25 mouse cellular contexts compared by ENCODE assay signal in genomic region chr2:165943113-165943512, GRCm38 (mm10). TPM values are rescaled to one million over a fixed set of nuclear protein-coding genes. Genes with fewer than 3 reads are reported as not detected.
DNase-seq lines count a peak whose midpoint lies in the region; ATAC-seq and TF ChIP-seq lines count a peak whose summit lies in the region.
"Had no signal": no experiment of that assay in that cellular context is flagged by ENCODE, and none has a peak within 500 bp of the region (broad histone marks: within the 10 kb centered on the region; RNA-seq: fewer than 3 reads in every experiment).

No protein-coding gene starts in this region.

- H3K4me2 ChIP-seq in midbrain, embryonic 11.5 days = no peak overlapping the region
- H3K4me2 ChIP-seq in midbrain, postnatal 0 days (ENCODE audit: low read depth, low read length, poor library complexity, severe bottlenecking) = no peak overlapping the region

- 95% methylated on average over 2 of the region's 2 CpGs for WGBS in midbrain, embryonic 11.5 days
- whole genome bisulfite sequencing in midbrain, postnatal 0 days = 95% methylated on average over 2 of the region's 2 CpGs
- whole genome bisulfite sequencing in hindbrain, embryonic 10.5 days = 91% methylated on average over 2 of the region's 2 CpGs

- H3K36me3 ChIP-seq in midbrain, embryonic 11.5 days (ENCODE audit: control insufficient read depth, insufficient read depth, low read length) = no peaks in the 10 kb centered on the region
- no peaks in the 10 kb centered on the region for H3K36me3 ChIP-seq in midbrain, postnatal 0 days (ENCODE audit: insufficient read depth, low read length)
- H3K36me3 ChIP-seq in hindbrain, embryonic 10.5 days = no peaks in the 10 kb centered on the region
- H3K36me3 ChIP-seq: G1E had no signal

- no peak overlapping the region for H3K4me3 ChIP-seq in midbrain, embryonic 11.5 days (ENCODE audit: low read depth, low read length)
- no peak overlapping the region for H3K4me3 ChIP-seq in midbrain, postnatal 0 days (ENCODE audit: low read depth, low read length)
- H3K4me3 ChIP-seq in hindbrain, embryonic 10.5 days = no peak overlapping the region

- ATAC-seq in midbrain, embryonic 11.5 days (ENCODE audit: low FRiP score) = no peak
- no peak for ATAC-seq in midbrain, postnatal 0 days (ENCODE audit: low FRiP score)
- ATAC-seq in megakaryocyte-erythroid progenitor cell, adult 5-6 weeks (replicated peaks; ENCODE audit: low FRiP score, low TSS enrichment, poor library complexity, severe bottlenecking) = no peak
- ATAC-seq: activated CD4-positive, CD25-positive, alpha-beta regulatory T cell, adult 4 months; CD4-positive, CD25-positive, alpha-beta regulatory T cell, adult 4 months; Patski had no signal

- no peaks in the 10 kb centered on the region for H3K27me3 ChIP-seq in midbrain, embryonic 11.5 days (ENCODE audit: control insufficient read depth, insufficient read depth, low read length)
- H3K27me3 ChIP-seq in midbrain, postnatal 0 days (ENCODE audit: insufficient read depth, low read length) = no peaks in the 10 kb centered on the region
- H3K27me3 ChIP-seq in hindbrain, embryonic 10.5 days (ENCODE audit: insufficient read depth, poor library complexity, severe bottlenecking) = no peaks in the 10 kb centered on the region
- H3K27me3 ChIP-seq: CH12.LX, Patski had no signal

- H3K9ac ChIP-seq in midbrain, embryonic 11.5 days (ENCODE audit: low read length) = no peak overlapping the region
- no peak overlapping the region for H3K9ac ChIP-seq in midbrain, postnatal 0 days (replicated peaks; ENCODE audit: low read length, poor library complexity, severe bottlenecking)

- peak; percentile 10 for DNase-seq in midbrain, embryonic 11.5 days (ENCODE audit: low spot score, missing footprints)
- no peak for DNase-seq in midbrain, postnatal 0 days (ENCODE audit: low spot score)
- peak; percentile 32 for DNase-seq in A20 (ENCODE audit: low read depth, low spot score)
- DNase-seq in ES-CJ7 (ENCODE audit: low read depth, low spot score) = peak; percentile 74
- peak; percentile 92 for DNase-seq in R1 (ENCODE audit: low read depth, low spot score)
- DNase-seq in hindbrain, embryonic 10.5 days (ENCODE audit: low spot score) = no peak
- no peak for DNase-seq in gastrocnemius, postnatal 4 days (ENCODE audit: low spot score in 2 of 2)
- DNase-seq: adrenal gland, adult 2 months; adrenal gland, adult 8-10 months; adrenal gland, postnatal 10 days; adrenal gland, postnatal 14 days; adrenal gland, postnatal 25 days; adrenal gland, postnatal 36 days; B cell, adult 2 months; cerebellum, adult 11 months; cerebellum, adult 11-12 months; cerebellum, adult 18-20 months; cerebellum, adult 2 months; cerebellum, adult 8-10 months had no signal

- no peaks in the 10 kb centered on the region for H3K4me1 ChIP-seq in midbrain, embryonic 11.5 days (ENCODE audit: control insufficient read depth, insufficient read depth, low read length)
- H3K4me1 ChIP-seq in midbrain, postnatal 0 days (ENCODE audit: insufficient read depth, low read length) = no peaks in the 10 kb centered on the region
- 0 out of 2 replicates have a peak, but pooled peaks cover 3% of the 10 kb centered on the region for H3K4me1 ChIP-seq in hindbrain, embryonic 10.5 days (replicated peaks)

- H3K27ac ChIP-seq in midbrain, embryonic 11.5 days (ENCODE audit: low read depth, low read length) = no peak overlapping the region
- H3K27ac ChIP-seq in midbrain, postnatal 0 days (ENCODE audit: low read depth, low read length) = no peak overlapping the region
- H3K27ac ChIP-seq in hindbrain, embryonic 10.5 days = no peak overlapping the region

- no peak for TF ChIP-seq CTCF in midbrain, postnatal 0 days (IDR thresholded peaks at IDR 0.05)

- H3K9me3 ChIP-seq in midbrain, embryonic 11.5 days (ENCODE audit: control insufficient read depth, low read length) = no peaks in the 10 kb centered on the region
- H3K9me3 ChIP-seq in midbrain, postnatal 0 days (ENCODE audit: low read length) = no peaks in the 10 kb centered on the region
- H3K9me3 ChIP-seq in hindbrain, embryonic 10.5 days = no peaks in the 10 kb centered on the region
- H3K9me3 ChIP-seq: G1E had no signal

RNA-seq across cellular contexts. Expression of gene Zmynd8, which starts 44.3 kb away (rescaled TPM):
- polyA plus RNA-seq in midbrain, embryonic 11.5 days (2014; fragmentation: Nextera tagmentation; extraction: Ambion mirVana) = 43.1 and 45.6 TPM in 2 replicates
- total RNA-seq in midbrain, postnatal 0 days (2014; rRNA removed) = 55.9 and 73.4 TPM in 2 replicates
- polyA plus RNA-seq in midbrain, postnatal 0 days (2015; fragmentation: Nextera tagmentation; extraction: Ambion mirVana) = 56.8 and 59.0 TPM in 2 replicates
- 60.0 and 65.2 TPM in 2 replicates for polyA plus RNA-seq in hindbrain, embryonic 10.5 days (2016; fragmentation: Nextera tagmentation; extraction: Ambion mirVana)
- total RNA-seq in gastrocnemius, postnatal 4 days (2021) = 10 to 100 TPM; 39.0 to 39.6 TPM
- total RNA-seq in megakaryocyte-erythroid progenitor cell, adult 5-6 weeks (2014; fragmentation: Nextera tagmentation) = 70.9 and 80.1 TPM in 2 replicates
- 27.2 and 42.9 TPM in 2 replicates for total RNA-seq in megakaryocyte-erythroid progenitor cell, adult 5-6 weeks (2017)

RNA-seq across cellular contexts. Expression of gene Ncoa3, which starts 49.3 kb away (rescaled TPM):
- 16.1 and 17.4 TPM in 2 replicates for polyA plus RNA-seq in midbrain, embryonic 11.5 days (2014; fragmentation: Nextera tagmentation; extraction: Ambion mirVana)
- total RNA-seq in midbrain, postnatal 0 days (2014; rRNA removed) = 40.8 and 40.9 TPM in 2 replicates
- 12.6 and 14.9 TPM in 2 replicates for polyA plus RNA-seq in midbrain, postnatal 0 days (2015; fragmentation: Nextera tagmentation; extraction: Ambion mirVana)
- polyA plus RNA-seq in hindbrain, embryonic 10.5 days (2016; fragmentation: Nextera tagmentation; extraction: Ambion mirVana) = 14.6 and 16.6 TPM in 2 replicates
- total RNA-seq in gastrocnemius, postnatal 4 days (2021) = 10 to 100 TPM; 17.2 to 21.9 TPM
- total RNA-seq in megakaryocyte-erythroid progenitor cell, adult 5-6 weeks (2014; fragmentation: Nextera tagmentation) = 8.3 and 21.1 TPM in 2 replicates
- total RNA-seq in megakaryocyte-erythroid progenitor cell, adult 5-6 weeks (2017) = 8.8 and 15.9 TPM in 2 replicates

Comparison
In these comparisons a context has a peak if more than half of its experiments do, and no peak if none do; other contexts are left out.
1. DNase-seq: peak in midbrain, embryonic 11.5 days (single experiment), A20 (single experiment), ES-CJ7 (single experiment) and R1 (single experiment); none in midbrain, postnatal 0 days (single experiment), hindbrain, embryonic 10.5 days (single experiment) and gastrocnemius, postnatal 4 days (0 of 2).